Mouse (Mus musculus) stomach, postnatal 0 days (tissue): ENCODE results near the gene Gpc1. TPM values are rescaled to one million over a fixed set of nuclear protein-coding genes. Genes with fewer than 3 reads are reported as not detected.

Experiments
- ATAC-seq: fragments of 200-750 bp; cut with Nextera tagmentation; 2 replicates; pipeline ENCODE4 v1.8.0; 2017; ENCODE audit not compliant: low FRiP score, low TSS enrichment
- DNase-seq: peaks from one replicate; pipeline ENCODE4 v3.0.0-alpha.2; 2016; ENCODE audit warnings: low spot score
- H3K27ac ChIP-seq: fragments of 300-500 bp; sonication (generic); replicated peaks from 2 replicates; pipeline ENCODE4 v1.5.1; 2014; ENCODE audit warnings: mild to moderate bottlenecking, control low read depth
- H3K27me3 ChIP-seq: fragments of 300-500 bp; sonication (generic); 2 replicates; pipeline ENCODE4 v1.6.1; 2014; ENCODE audit warnings: low read length; ENCODE audit not compliant: control insufficient read depth, insufficient read depth
- H3K36me3 ChIP-seq: fragments of 300-500 bp; sonication (generic); 2 replicates; pipeline ENCODE4 v1.6.1; 2014; ENCODE audit warnings: low read length, mixed read lengths; ENCODE audit not compliant: control insufficient read depth, insufficient read depth
- H3K4me1 ChIP-seq: fragments of 300-500 bp; sonication (generic); replicated peaks from 2 replicates; pipeline ENCODE4 v1.6.1; 2014; ENCODE audit warnings: antibody characterized with exemption; ENCODE audit not compliant: control insufficient read depth, insufficient read depth
- H3K4me2 ChIP-seq: fragments of 300-500 bp; sonication (generic); replicated peaks from 2 replicates; pipeline ENCODE4 v1.6.1; 2014; ENCODE audit warnings: low read depth, mild to moderate bottlenecking, control low read depth, moderate library complexity
- H3K4me3 ChIP-seq: fragments of 300-500 bp; sonication (generic); 2 replicates; pipeline ENCODE4 v1.5.1; 2014; ENCODE audit warnings: low read depth, low read length, control low read depth
- H3K9ac ChIP-seq: fragments of 300-500 bp; sonication (generic); 2 replicates; pipeline ENCODE4 v1.6.1; 2014; ENCODE audit warnings: mild to moderate bottlenecking, low read length, control low read depth, mixed read lengths
- H3K9me3 ChIP-seq: fragments of 300-500 bp; sonication (generic); 2 replicates; pipeline ENCODE4 v1.6.1; 2016; ENCODE audit warnings: low read length; ENCODE audit not compliant: control insufficient read depth
- CTCF ChIP-seq: IDR thresholded peaks from 2 replicates; pipeline ENCODE4 v1.5.1; 2016; ENCODE audit warnings: antibody characterized with exemption, low read depth, mild to moderate bottlenecking, moderate library complexity
- EP300 ChIP-seq: optimal IDR thresholded peaks from 2 replicates; pipeline ENCODE3; 2016; ENCODE audit warnings: antibody characterized with exemption
- WGBS: fragments of 180-500 bp; shearing (Covaris S2); extraction: QIAGEN DNeasy Blood & Tissue Kit; methylation state at CpG from one replicate; pipeline ENCODE4 v1.1.7; 2014; 5-methylcytosine and 5-hydroxymethylcytosine counted together
- polyA plus RNA-seq: library from polyadenylated mRNA; unstranded; fragments of >200 nt; fragmentation: Nextera tagmentation; extraction: Ambion mirVana; gene quantifications from 2 replicates; pipeline ENCODE4 v1.2.1, GENCODE M21; 2015

Gene Gpc1
- polyA plus RNA-seq, 1 experiment from 2014 or later, result 14.0 TPM

GRCm38 (mm10) chr1:92791070-92791831 is 40.2 kb upstream of the Gpc1 start:
- peak; percentile 69 for ATAC-seq
- H3K9ac ChIP-seq, result peak overlapping the region; percentile 27; the same call in 1 of the 2 replicates
- DNase-seq, result peak; percentile 70

GRCm38 (mm10) chr1:92793781-92794180 is 37.7 kb upstream of the Gpc1 start:
- Histone ChIP-seq H3K4me2 (no peak overlapping the region), H3K9ac (no peak overlapping the region), H3K9me3 (no peaks in the 10 kb centered on the region), H3K4me1 (no peaks in the 10 kb centered on the region), H3K27ac (no peak overlapping the region), H3K36me3 (no peaks in the 10 kb centered on the region), H3K27me3 (no peaks in the 10 kb centered on the region), H3K4me3 (no peak overlapping the region)
- TF ChIP-seq EP300 (no peak), CTCF (no peak)
- WGBS, result 68% methylated on average over 5 of the region's 5 CpGs
- DNase-seq (no peak), ATAC-seq (no peak)

More at GRCm38 (mm10) chr1:92791070-92791831, 40.2 kb upstream of the Gpc1 start:
- TF ChIP-seq CTCF (no peak), EP300 (no peak)
- Histone ChIP-seq H3K4me2 (peak overlapping the region; percentile 20; the same call in 1 of the 2 replicates), H3K4me3 (no peak overlapping the region), H3K27ac (no peak overlapping the region), H3K9me3 (no peaks in the 10 kb centered on the region), H3K27me3 (no peaks in the 10 kb centered on the region), H3K36me3 (no peaks in the 10 kb centered on the region), H3K4me1 (no peaks in the 10 kb centered on the region)
- WGBS, result 5% methylated on average over 10 of the region's 10 CpGs

GRCm38 (mm10) chr1:92798425-92798824 is 33.0 kb upstream of the Gpc1 start:
- no peaks in the 10 kb centered on the region for H3K9me3 ChIP-seq
- DNase-seq (no peak), ATAC-seq (no peak)
- no peak overlapping the region for H3K27ac ChIP-seq
- WGBS, result 66% methylated on average over 2 of the region's 2 CpGs
- H3K4me1 ChIP-seq, result no peaks in the 10 kb centered on the region
- no peaks in the 10 kb centered on the region for H3K27me3 ChIP-seq
- no peaks in the 10 kb centered on the region for H3K36me3 ChIP-seq
- H3K4me2 ChIP-seq, result no peak overlapping the region
- no peak overlapping the region for H3K9ac ChIP-seq
- no peak overlapping the region for H3K4me3 ChIP-seq
- TF ChIP-seq CTCF (no peak), EP300 (no peak)

GRCm38 (mm10) chr1:92799653-92800052 is 31.8 kb upstream of the Gpc1 start:
- Histone ChIP-seq H3K4me3 (no peak overlapping the region), H3K4me1 (no peaks in the 10 kb centered on the region), H3K27ac (no peak overlapping the region), H3K9me3 (no peaks in the 10 kb centered on the region), H3K9ac (no peak overlapping the region), H3K27me3 (no peaks in the 10 kb centered on the region), H3K4me2 (no peak overlapping the region), H3K36me3 (no peaks in the 10 kb centered on the region)
- TF ChIP-seq CTCF (no peak), EP300 (no peak)
- 52% methylated on average over 5 of the region's 5 CpGs for WGBS
- DNase-seq, result no peak
- no peak for ATAC-seq

- 100% methylated on average over 1 of the region's 1 CpGs for WGBS
- Histone ChIP-seq H3K36me3 (no peaks in the 10 kb centered on the region), H3K27me3 (no peaks in the 10 kb centered on the region), H3K4me3 (no peak overlapping the region), H3K4me1 (no peaks in the 10 kb centered on the region), H3K27ac (no peak overlapping the region), H3K9me3 (no peaks in the 10 kb centered on the region), H3K9ac (no peak overlapping the region), H3K4me2 (no peak overlapping the region)
- DNase-seq (no peak), ATAC-seq (no peak)
- TF ChIP-seq EP300 (no peak), CTCF (no peak)
Measured at GRCm38 (mm10) chr1:92802362-92802761, 29.1 kb upstream of the Gpc1 start.

GRCm38 (mm10) chr1:92803376-92803775 is 28.1 kb upstream of the Gpc1 start:
- WGBS, result 65% methylated on average over 4 of the region's 4 CpGs
- H3K36me3 ChIP-seq, result no peaks in the 10 kb centered on the region
- no peak overlapping the region for H3K9ac ChIP-seq
- no peak overlapping the region for H3K4me2 ChIP-seq
- ATAC-seq (no peak), DNase-seq (no peak)
- no peaks in the 10 kb centered on the region for H3K4me1 ChIP-seq
- H3K9me3 ChIP-seq, result no peaks in the 10 kb centered on the region
- H3K27ac ChIP-seq, result no peak overlapping the region
- TF ChIP-seq EP300, result no peak
- TF ChIP-seq CTCF, result no peak
- no peaks in the 10 kb centered on the region for H3K27me3 ChIP-seq
- H3K4me3 ChIP-seq, result no peak overlapping the region
